Mouse (Mus musculus) liver, embryonic 16.5 days (tissue): ENCODE results near the gene Mctp2. TPM values are rescaled to one million over a fixed set of nuclear protein-coding genes. Genes with fewer than 3 reads are reported as not detected.

Experiments
- ATAC-seq: fragments of 200-750 bp; cut with Nextera tagmentation; 2 replicates; pipeline ENCODE4 v1.8.0; 2017; ENCODE audit warnings: low read depth, mild to moderate bottlenecking, moderate number of reproducible peaks, moderate library complexity
- H3K27ac ChIP-seq: fragments of 300-500 bp; sonication (generic); 2 replicates; pipeline ENCODE4 v1.5.1; 2014; ENCODE audit warnings: mild to moderate bottlenecking, low read length
- H3K27me3 ChIP-seq: fragments of 300-500 bp; sonication (generic); 2 replicates; pipeline ENCODE4 v1.6.1; 2014; ENCODE audit warnings: low read depth, low read length, mixed read lengths; ENCODE audit not compliant: control insufficient read depth, insufficient read depth
- H3K36me3 ChIP-seq: fragments of 300-500 bp; sonication (generic); 2 replicates; pipeline ENCODE4 v1.6.1; 2014; ENCODE audit warnings: mild to moderate bottlenecking; ENCODE audit not compliant: control insufficient read depth, insufficient read depth
- H3K4me1 ChIP-seq: fragments of 300-500 bp; sonication (generic); 2 replicates; pipeline ENCODE4 v1.6.1; 2014; ENCODE audit warnings: low read depth, low read length, mixed read lengths; ENCODE audit not compliant: control insufficient read depth
- H3K4me2 ChIP-seq: fragments of 300-500 bp; sonication (generic); 2 replicates; pipeline ENCODE4 v1.6.1; 2014; ENCODE audit warnings: low read depth, low read length, mixed read lengths
- H3K4me3 ChIP-seq: fragments of 300-500 bp; sonication (generic); 2 replicates; pipeline ENCODE4 v1.5.1; 2014; ENCODE audit warnings: low read depth, mild to moderate bottlenecking, low read length
- H3K9ac ChIP-seq: fragments of 300-500 bp; sonication (generic); 2 replicates; pipeline ENCODE4 v1.6.1; 2014; ENCODE audit warnings: low read depth, low read length
- H3K9me3 ChIP-seq: fragments of 300-500 bp; sonication (generic); replicated peaks from 2 replicates; pipeline ENCODE4 v1.6.1; 2016; ENCODE audit warnings: low read length; ENCODE audit not compliant: control insufficient read depth
- WGBS: fragments of 180-500 bp; shearing (Covaris S2); extraction: QIAGEN DNeasy Blood & Tissue Kit; methylation state at CpG from one replicate; pipeline ENCODE4 v1.1.7; 2014; ENCODE audit not compliant: insufficient replicate concordance; 5-methylcytosine and 5-hydroxymethylcytosine counted together
- polyA plus RNA-seq: library from polyadenylated mRNA; unstranded; fragments of >200 nt; fragmentation: Nextera tagmentation; extraction: Ambion mirVana; gene quantifications from 2 replicates; pipeline ENCODE4 v1.2.1, GENCODE M21; 2015

Gene Mctp2
- polyA plus RNA-seq, 1 experiment from 2014 or later = 0.61 TPM

DNA sequence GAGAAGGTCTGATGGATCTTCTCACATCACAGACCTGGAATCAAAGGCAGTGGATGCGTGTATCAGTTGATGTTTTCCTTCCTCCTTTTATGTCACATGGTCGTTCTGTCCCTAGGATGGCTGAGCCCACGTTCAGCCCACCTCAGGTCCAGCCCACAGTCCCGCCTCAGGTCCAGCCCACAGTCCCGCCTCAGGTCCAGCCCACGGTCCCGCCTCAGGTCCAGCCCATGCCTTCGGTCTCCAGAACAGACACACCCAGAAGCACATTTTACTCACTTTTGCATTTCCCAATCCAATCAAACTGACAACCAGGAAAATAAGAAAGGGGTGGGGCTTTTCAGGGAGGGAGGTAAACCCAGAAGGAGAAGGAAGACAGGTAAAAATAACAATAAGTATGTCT lies 5.2 kb upstream of the Mctp2 start:
- Histone ChIP-seq H3K9me3 (no peaks in the 10 kb centered on the region), H3K27ac (no peak overlapping the region), H3K4me2 (no peak overlapping the region), H3K4me3 (no peak overlapping the region), H3K27me3 (no peaks in the 10 kb centered on the region), H3K4me1 (no peaks in the 10 kb centered on the region), H3K36me3 (no peaks in the 10 kb centered on the region), H3K9ac (no peak overlapping the region)
- no peak for ATAC-seq
- WGBS = 46% methylated on average over 8 of the region's 8 CpGs

DNA sequence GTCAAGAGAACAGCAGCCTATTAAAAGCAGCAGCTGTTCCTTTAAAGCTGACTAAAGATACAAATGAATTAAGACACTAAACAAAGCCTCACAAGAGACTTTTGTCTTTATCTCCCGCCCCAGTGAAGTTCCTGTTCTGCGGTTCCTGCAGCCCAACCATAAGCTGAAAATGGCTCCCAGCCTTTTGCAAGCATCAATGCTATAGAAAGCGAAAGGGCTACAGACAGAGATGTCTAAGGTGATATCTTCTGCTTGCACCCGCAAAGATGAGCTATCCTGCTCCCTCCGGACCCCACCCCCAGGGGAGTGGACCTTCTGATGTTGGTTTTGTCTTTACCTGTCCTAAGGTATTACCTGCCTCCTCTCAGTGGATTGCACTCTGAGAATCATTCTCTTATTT lies 1.7 kb upstream of the Mctp2 start:
- Histone ChIP-seq H3K4me2 (no peak overlapping the region), H3K27me3 (no peaks in the 10 kb centered on the region), H3K4me3 (no peak overlapping the region), H3K9me3 (no peaks in the 10 kb centered on the region), H3K27ac (no peak overlapping the region), H3K36me3 (no peaks in the 10 kb centered on the region), H3K4me1 (no peaks in the 10 kb centered on the region), H3K9ac (no peak overlapping the region)
- no peak for ATAC-seq
- WGBS = 13% methylated on average over 5 of the region's 5 CpGs

DNA sequence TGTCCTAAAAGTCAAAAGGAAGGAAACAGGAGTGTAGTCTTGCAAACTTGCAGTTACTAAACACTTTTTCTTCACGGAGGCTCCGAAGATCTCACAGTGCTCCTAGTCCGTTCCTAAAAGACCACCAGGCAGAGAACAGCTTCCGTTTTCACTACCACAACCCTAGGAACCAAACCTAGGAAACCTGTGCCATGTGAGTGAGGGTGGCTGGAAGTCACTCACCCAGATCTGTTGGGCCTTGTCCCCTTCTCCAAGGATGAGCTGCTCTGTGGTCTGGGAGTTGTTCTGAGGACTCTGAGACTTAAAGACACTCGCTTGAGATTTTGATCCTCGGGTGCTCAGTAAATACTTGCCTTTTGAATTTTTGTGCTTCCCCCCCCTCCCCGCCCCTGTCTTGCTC lies 439 bp upstream of the Mctp2 start:
- Histone ChIP-seq H3K4me1 (no peaks in the 10 kb centered on the region), H3K4me2 (peak overlapping the region; percentile 68), H3K9ac (no peak overlapping the region; the same call in 1 of the 2 replicates), H3K27me3 (no peaks in the 10 kb centered on the region), H3K9me3 (no peaks in the 10 kb centered on the region), H3K27ac (no peak overlapping the region), H3K36me3 (no peaks in the 10 kb centered on the region), H3K4me3 (peak overlapping the region; percentile 62)
- WGBS = 8% methylated on average over 7 of the region's 7 CpGs
- 0 out of 2 replicates have a peak, but pooled peaks have one; percentile 5 for ATAC-seq

DNA sequence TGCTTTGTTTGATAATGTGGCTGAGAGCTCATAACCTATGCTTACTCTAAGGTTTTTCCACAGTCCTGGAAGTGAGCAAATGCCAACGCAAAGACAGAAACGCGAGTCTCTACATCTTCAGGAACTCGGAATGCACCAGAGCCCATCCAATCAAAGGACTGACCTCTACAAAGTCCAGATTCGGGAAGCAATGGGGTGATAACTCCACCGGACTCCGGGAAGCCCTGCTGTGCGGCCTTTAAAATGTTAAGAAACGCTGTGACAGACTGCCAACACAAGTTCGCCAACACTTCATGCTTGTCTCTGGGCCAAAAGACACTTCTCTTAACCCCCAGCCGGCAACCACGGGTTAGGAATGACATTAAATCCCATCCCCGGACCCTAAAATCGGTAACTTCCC lies 437 bp downstream of the Mctp2 start:
- WGBS = 4% methylated on average over 14 of the region's 14 CpGs
- Histone ChIP-seq H3K9me3 (no peaks in the 10 kb centered on the region), H3K4me3 (peak overlapping the region; percentile 62), H3K4me1 (no peaks in the 10 kb centered on the region), H3K27me3 (no peaks in the 10 kb centered on the region), H3K27ac (no peak overlapping the region), H3K9ac (peak overlapping the region; percentile 39; the same call in 1 of the 2 replicates), H3K4me2 (peak overlapping the region; percentile 68), H3K36me3 (no peaks in the 10 kb centered on the region)
- ATAC-seq = no peak

DNA sequence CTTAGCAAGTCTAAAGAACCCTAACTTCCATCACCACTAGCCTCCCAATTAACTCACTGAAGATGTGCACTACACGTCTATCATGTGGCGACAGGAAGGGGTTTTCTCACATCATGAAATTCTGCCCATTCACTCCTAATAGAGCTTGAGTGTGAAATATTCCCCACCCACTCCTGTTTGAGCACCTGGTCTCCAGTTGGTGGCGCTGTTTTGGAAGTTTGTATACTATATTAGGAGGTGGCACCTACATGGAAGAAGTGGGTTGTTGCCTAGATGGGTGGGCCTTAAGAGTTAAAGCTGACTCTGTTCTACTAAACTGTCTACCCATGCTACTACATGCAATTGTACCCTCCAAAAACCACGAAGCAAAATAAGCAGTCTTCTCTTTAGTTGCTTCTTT lies 4.7 kb downstream of the Mctp2 start:
- Histone ChIP-seq H3K27me3 (no peaks in the 10 kb centered on the region), H3K4me3 (no peak overlapping the region), H3K9me3 (no peaks in the 10 kb centered on the region), H3K36me3 (no peaks in the 10 kb centered on the region), H3K4me2 (no peak overlapping the region), H3K9ac (no peak overlapping the region), H3K27ac (no peak overlapping the region), H3K4me1 (no peaks in the 10 kb centered on the region)
- ATAC-seq = no peak
- 53% methylated on average over 4 of the region's 4 CpGs for WGBS

DNA sequence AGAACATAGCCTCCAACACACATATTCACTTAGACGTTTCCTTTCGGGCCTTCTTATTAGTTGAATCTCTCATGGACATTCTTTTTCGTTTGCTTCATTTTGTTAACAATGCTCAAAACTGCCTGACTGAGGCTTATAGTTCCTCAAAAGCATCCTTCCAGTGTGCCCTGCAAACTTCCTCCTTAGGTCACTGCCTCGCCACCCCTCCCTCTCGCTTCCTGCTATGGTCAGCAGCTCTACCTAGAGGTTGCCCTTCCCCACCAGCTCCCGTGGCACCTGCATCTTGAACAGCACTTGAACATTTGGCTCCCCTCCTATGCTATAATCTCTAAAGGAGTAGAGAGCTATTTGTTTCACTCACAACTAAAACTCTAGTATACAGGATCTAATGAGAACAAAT lies 6.7 kb downstream of the Mctp2 start:
- no peak overlapping the region for H3K4me2 ChIP-seq
- no peaks in the 10 kb centered on the region for H3K9me3 ChIP-seq
- no peaks in the 10 kb centered on the region for H3K27me3 ChIP-seq
- no peaks in the 10 kb centered on the region for H3K4me1 ChIP-seq
- no peak overlapping the region for H3K9ac ChIP-seq
- no peak overlapping the region for H3K27ac ChIP-seq
- WGBS = 21% methylated on average over 6 of the region's 6 CpGs
- no peak for ATAC-seq
- no peak overlapping the region for H3K4me3 ChIP-seq
- H3K36me3 ChIP-seq = no peaks in the 10 kb centered on the region

DNA sequence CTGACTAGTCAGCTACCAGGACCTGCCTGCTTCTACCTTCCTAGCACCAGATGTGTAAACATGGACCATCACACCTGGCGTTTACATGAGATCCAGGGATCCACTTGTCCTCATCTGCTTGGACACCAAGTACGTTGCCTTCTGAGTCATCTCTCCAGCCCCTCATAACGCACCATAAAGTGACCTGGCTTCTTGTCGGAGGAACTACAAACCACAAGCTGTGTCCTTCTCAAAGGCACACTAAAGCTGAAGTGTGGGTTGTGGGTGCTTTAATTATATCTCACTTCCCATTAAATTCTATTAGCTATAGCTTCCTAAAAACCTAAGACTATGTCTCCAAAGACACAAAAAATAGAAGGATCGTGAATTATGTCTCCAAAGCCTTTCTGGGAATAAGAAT lies 9.4 kb downstream of the Mctp2 start:
- H3K27me3 ChIP-seq = no peaks in the 10 kb centered on the region
- H3K4me2 ChIP-seq = no peak overlapping the region
- no peak overlapping the region for H3K27ac ChIP-seq
- ATAC-seq = no peak
- no peaks in the 10 kb centered on the region for H3K9me3 ChIP-seq
- no peaks in the 10 kb centered on the region for H3K36me3 ChIP-seq
- no peak overlapping the region for H3K9ac ChIP-seq
- no peaks in the 10 kb centered on the region for H3K4me1 ChIP-seq
- WGBS = 43% methylated on average over 5 of the region's 5 CpGs
- H3K4me3 ChIP-seq = no peak overlapping the region

DNA sequence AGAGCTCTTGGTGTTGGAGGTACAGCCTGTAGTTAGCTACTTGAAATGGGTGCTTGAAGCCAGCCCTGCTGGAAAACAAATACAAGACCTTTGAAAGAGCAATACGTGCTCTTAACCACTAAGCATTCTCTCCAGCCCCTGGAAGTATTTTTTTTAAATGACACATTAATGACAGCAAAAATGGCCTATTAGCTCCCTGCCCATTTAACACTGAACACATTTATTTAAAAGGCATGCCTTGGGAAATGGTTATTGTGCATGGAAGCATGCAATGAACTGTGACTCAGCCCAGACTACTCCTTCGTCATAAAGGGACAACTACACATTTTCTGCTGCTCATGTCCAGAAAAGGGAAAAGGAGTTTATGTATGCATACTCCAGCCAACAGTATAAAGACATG lies 10.2 kb downstream of the Mctp2 start:
- Histone ChIP-seq H3K36me3 (no peaks in the 10 kb centered on the region), H3K4me3 (no peak overlapping the region), H3K4me1 (no peaks in the 10 kb centered on the region), H3K27ac (no peak overlapping the region), H3K9me3 (no peaks in the 10 kb centered on the region), H3K4me2 (no peak overlapping the region), H3K9ac (no peak overlapping the region), H3K27me3 (no peaks in the 10 kb centered on the region)
- WGBS = 61% methylated on average over 2 of the region's 2 CpGs
- no peak for ATAC-seq

DNA sequence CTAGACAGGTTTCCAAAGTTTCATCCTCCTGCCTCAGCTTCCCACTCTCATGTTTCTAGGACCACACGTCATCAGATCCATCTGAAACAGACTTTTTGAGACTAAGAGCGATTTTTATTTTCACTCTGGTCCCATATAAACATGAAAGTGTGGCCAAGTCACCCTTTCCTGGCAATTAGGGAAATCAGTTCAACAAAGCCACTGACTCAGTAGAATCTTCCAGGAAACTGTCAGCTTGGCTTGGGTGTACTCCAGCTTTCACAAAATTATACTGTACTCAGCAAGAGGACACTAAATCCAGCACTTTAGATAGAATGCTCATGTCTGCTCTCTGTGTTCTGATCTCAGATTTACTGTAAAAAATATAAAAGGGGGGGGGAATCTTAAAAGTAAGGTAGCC lies 11.5 kb downstream of the Mctp2 start:
- no peaks in the 10 kb centered on the region for H3K36me3 ChIP-seq
- no peak overlapping the region for H3K9ac ChIP-seq
- no peak overlapping the region for H3K4me2 ChIP-seq
- H3K27me3 ChIP-seq = no peaks in the 10 kb centered on the region
- no peak overlapping the region for H3K27ac ChIP-seq
- no peak for ATAC-seq
- H3K4me3 ChIP-seq = no peak overlapping the region
- H3K4me1 ChIP-seq = no peaks in the 10 kb centered on the region
- WGBS = 51% methylated on average over 2 of the region's 2 CpGs
- H3K9me3 ChIP-seq = no peaks in the 10 kb centered on the region
